Mouse (Mus musculus): ENCODE data around the gene Olfr1095.

Gene Olfr1095

GRCm38 (mm10) chr2:86851596-86851995, at the start of gene Olfr1095:
Olfr1095 (minus strand) TSS chr2:86851696.
- DNase-seq (ENCODE audit: low spot score) = no peak

DNA sequence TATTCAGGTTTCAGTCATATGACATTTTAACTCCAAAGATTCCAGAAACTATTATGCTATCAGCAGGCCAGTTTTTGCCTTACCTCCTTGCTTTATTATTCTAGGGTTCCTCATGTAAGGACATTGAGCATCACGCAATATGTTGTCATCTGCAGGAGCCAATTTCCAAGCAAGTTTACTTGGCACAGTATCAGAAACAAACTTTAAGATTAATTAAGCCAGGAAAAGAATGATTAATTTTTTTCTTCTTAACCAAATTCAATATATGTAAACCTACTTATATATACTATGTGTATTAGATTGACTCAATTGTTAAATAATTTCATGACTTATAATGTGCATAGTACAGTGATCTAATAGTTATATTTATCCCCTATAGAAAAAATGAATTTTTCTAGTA, 40.6 kb upstream of the Olfr1095 start, which contains the start of gene Olfr1097:
Gene Olfr1097 (minus strand): TSS at position 101 of the 400 bp plus-strand sequence.
- DNase-seq (ENCODE audit: low spot score) = no peak

DNA sequence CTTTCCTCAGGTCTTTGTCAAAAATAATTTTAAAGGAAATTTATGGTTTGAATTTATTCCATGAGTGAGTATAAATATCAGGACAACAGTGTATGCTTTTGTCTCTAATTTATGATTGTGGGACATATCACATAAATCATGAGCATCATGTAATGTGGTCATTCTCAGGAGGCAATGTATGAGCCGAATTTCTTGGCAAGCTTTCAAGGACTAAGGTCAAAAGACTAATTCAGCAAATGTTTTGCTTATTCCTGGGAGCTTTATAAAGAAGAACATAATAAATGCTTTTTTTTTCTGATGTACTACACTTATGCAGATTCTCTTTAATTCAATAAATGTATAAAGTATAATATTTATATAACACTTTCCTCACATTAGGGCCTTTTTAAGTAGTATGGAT, 23.2 kb upstream of the Olfr1095 start, which contains the start of gene Gm13723:
Gene Gm13723 (minus strand): TSS at position 101 of the 400 bp plus-strand sequence.
- no peak for DNase-seq (ENCODE audit: low spot score)

- no peak for DNase-seq (ENCODE audit: low spot score)
Observed at GRCm38 (mm10) chr2:86824363-86824762, 27.1 kb downstream of the Olfr1095 start, which contains the start of gene Olfr1094. Olfr1094 (plus strand) TSS chr2:86824663.

DNA sequence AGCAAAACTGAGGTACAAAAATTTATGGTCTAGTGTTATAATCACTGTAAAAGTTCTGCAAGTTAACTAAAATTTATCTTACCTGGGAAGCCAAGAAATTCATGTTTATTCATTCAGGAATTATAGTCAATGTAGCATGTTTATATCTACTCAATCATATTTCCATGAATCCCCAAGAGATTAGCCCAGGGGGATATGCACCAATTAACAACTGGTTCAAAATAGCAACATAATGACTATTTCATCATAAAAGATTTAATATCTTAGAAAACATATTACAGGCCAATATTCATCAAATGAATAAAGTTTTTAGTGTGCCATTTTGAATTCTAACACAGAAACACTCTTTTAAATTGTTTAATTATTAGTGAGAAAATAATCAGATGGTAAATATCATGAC, 41.6 kb downstream of the Olfr1095 start, which contains the start of gene Olfr141:
Gene Olfr141 (minus strand): TSS at position 101 of the 400 bp plus-strand sequence.
- no peak for DNase-seq (ENCODE audit: low spot score)
